Mouse (Mus musculus) MEL (cell line): ENCODE data around the gene Nme9. TPM values are rescaled to one million over a fixed set of nuclear protein-coding genes. Genes with fewer than 3 reads are reported as not detected.

Experiments
- DNase-seq: peaks from one replicate; pipeline ENCODE4 v3.0.0; 2011; ENCODE audit warnings: low read depth, low spot score
- H3K27ac ChIP-seq: 2 replicates; pipeline ENCODE4 v1.5.1; 2012; ENCODE audit warnings: low read depth, mild to moderate bottlenecking, control low read depth, low read length, moderate library complexity; ENCODE audit not compliant: control insufficient read depth
- H3K27me3 ChIP-seq, 2 experiments: fragments of 150-350 bp in 1 of 2; sonication (generic) in 1 of 2; 2 replicates each; pipeline ENCODE4 v1.6.1; 2012; ENCODE audit warnings: low read length in 2 of 2, mild to moderate bottlenecking in 2 of 2, improper control_type of control experiment in 1 of 2, moderate library complexity in 1 of 2; ENCODE audit not compliant: insufficient read depth in 2 of 2, control insufficient read depth in 1 of 2
- H3K36me3 ChIP-seq, 2 experiments: 2 replicates each; pipeline ENCODE4 v1.6.1; 2012 to 2014; ENCODE audit warnings: low read length in 2 of 2, improper control_type of control experiment in 1 of 2, inconsistent platforms in 1 of 2, mild to moderate bottlenecking in 1 of 2; ENCODE audit not compliant: insufficient read depth in 2 of 2, control insufficient read depth in 1 of 2
- H3K4me1 ChIP-seq, 2 experiments: fragments of 150-350 bp in 1 of 2; sonication (generic) in 1 of 2; 2 replicates each; pipeline ENCODE4 v1.6.1; 2012; ENCODE audit warnings: low read length in 2 of 2, improper control_type of control experiment in 1 of 2, mild to moderate bottlenecking in 1 of 2; ENCODE audit not compliant: insufficient read depth in 2 of 2, control insufficient read depth in 1 of 2
- H3K4me3 ChIP-seq, 2 experiments: fragments of 150-350 bp in 1 of 2; sonication (generic) in 1 of 2; 2 replicates each; pipeline ENCODE4 v1.5.1; 2012; ENCODE audit warnings: low read depth in 2 of 2, low read length in 2 of 2, mild to moderate bottlenecking in 2 of 2, moderate library complexity in 2 of 2, control low read depth in 1 of 2, improper control_type of control experiment in 1 of 2; ENCODE audit not compliant: control insufficient read depth in 1 of 2, insufficient read depth in 1 of 2
- H3K79me2 ChIP-seq: 2 replicates; pipeline ENCODE4 v1.6.1; 2012; ENCODE audit warnings: mild to moderate bottlenecking, low read length, moderate library complexity; ENCODE audit not compliant: control insufficient read depth, poor library complexity, insufficient read depth
- H3K9ac ChIP-seq: 2 replicates; pipeline ENCODE4 v1.6.1; 2012; ENCODE audit warnings: low read depth, mild to moderate bottlenecking, control low read depth, low read length, moderate library complexity; ENCODE audit not compliant: control insufficient read depth, poor library complexity, severe bottlenecking
- H3K9me3 ChIP-seq: fragments of 150-350 bp; sonication (generic); replicated peaks from 2 replicates; pipeline ENCODE4 v1.6.1; 2012; ENCODE audit warnings: mild to moderate bottlenecking, low read length, improper control_type of control experiment, moderate library complexity; ENCODE audit not compliant: insufficient read depth
- BHLHE40 ChIP-seq: IDR thresholded peaks from 2 replicates; pipeline ENCODE4 v1.6.1; 2012; ENCODE audit warnings: low read depth, mild to moderate bottlenecking, inconsistent platforms, low read length, improper control_type of control experiment, borderline replicate concordance
- CHD1 ChIP-seq: IDR thresholded peaks from 2 replicates; pipeline ENCODE4 v1.6.1; 2012; ENCODE audit warnings: low read depth, mild to moderate bottlenecking, inconsistent platforms, low read length, improper control_type of control experiment
- CTCF ChIP-seq, 3 experiments: IDR thresholded peaks in 2 of 3; conservative IDR thresholded peaks in 1 of 3; 2 replicates each; pipeline ENCODE4 v1.5.1; 2011 to 2012; ENCODE audit warnings: low read length in 3 of 3, low read depth in 2 of 3, mild to moderate bottlenecking in 2 of 3, improper control_type of control experiment in 1 of 3, inconsistent platforms in 1 of 3, mixed read lengths in 1 of 3, moderate library complexity in 1 of 3; ENCODE audit not compliant: control insufficient read depth in 1 of 3, insufficient read depth in 1 of 3, poor library complexity in 1 of 3, severe bottlenecking in 1 of 3
- ELF1 ChIP-seq: IDR thresholded peaks from 2 replicates; pipeline ENCODE4 v1.6.1; 2014; ENCODE audit warnings: low read depth, mild to moderate bottlenecking, inconsistent platforms, low read length, improper control_type of control experiment, moderate library complexity
- EP300 ChIP-seq, 2 experiments: IDR thresholded peaks; 2 replicates each; pipeline ENCODE4 v1.6.1; 2011; ENCODE audit warnings: improper control_type of control experiment in 2 of 2, low read length in 2 of 2, low read depth in 1 of 2, mild to moderate bottlenecking in 1 of 2
- ETS1 ChIP-seq: IDR thresholded peaks from 2 replicates; pipeline ENCODE4 v1.6.1; 2012; ENCODE audit warnings: low read depth, mild to moderate bottlenecking, inconsistent platforms, low read length, improper control_type of control experiment, moderate library complexity
- GATA1 ChIP-seq: IDR thresholded peaks from 2 replicates; pipeline ENCODE4 v1.6.1; 2011; ENCODE audit warnings: low read depth, low read length, improper control_type of control experiment
- HCFC1 ChIP-seq: IDR thresholded peaks from 2 replicates; pipeline ENCODE4 v1.6.1; 2012; ENCODE audit warnings: low read depth, mild to moderate bottlenecking, inconsistent platforms, low read length, improper control_type of control experiment, moderate library complexity
- KAT2A ChIP-seq: conservative IDR thresholded peaks from 2 replicates; pipeline ENCODE4 v1.6.1; 2012; ENCODE audit warnings: low read depth, low read length, improper control_type of control experiment, inconsistent platforms
- MAFK ChIP-seq: IDR thresholded peaks from 2 replicates; pipeline ENCODE4 v1.6.1; 2011; ENCODE audit warnings: low read depth, mild to moderate bottlenecking, low read length, improper control_type of control experiment, borderline replicate concordance
- MAX ChIP-seq: IDR thresholded peaks from 2 replicates; pipeline ENCODE4 v1.6.1; 2011; ENCODE audit warnings: low read length, improper control_type of control experiment
- MAZ ChIP-seq: IDR thresholded peaks from 2 replicates; pipeline ENCODE4 v1.6.1; 2012; ENCODE audit warnings: low read depth, mild to moderate bottlenecking, inconsistent platforms, low read length, improper control_type of control experiment
- MXI1 ChIP-seq: IDR thresholded peaks from 2 replicates; pipeline ENCODE4 v1.6.1; 2011; ENCODE audit warnings: mild to moderate bottlenecking, low read depth, low read length, improper control_type of control experiment
- MYC ChIP-seq: IDR thresholded peaks from 2 replicates; pipeline ENCODE4 v1.6.1; 2011; ENCODE audit warnings: low read depth, mild to moderate bottlenecking, low read length, improper control_type of control experiment, moderate library complexity
- NELFE ChIP-seq: IDR thresholded peaks from 2 replicates; pipeline ENCODE4 v1.6.1; 2011; ENCODE audit warnings: low read depth, low read length, improper control_type of control experiment
- POLR2A ChIP-seq, 2 experiments: IDR thresholded peaks; 2 replicates each; pipeline ENCODE4 v1.6.1; 2011 to 2012; ENCODE audit warnings: low read length in 2 of 2, mild to moderate bottlenecking in 2 of 2, control low read depth in 1 of 2, improper control_type of control experiment in 1 of 2, low read depth in 1 of 2, moderate library complexity in 1 of 2; ENCODE audit not compliant: control insufficient read depth in 1 of 2, insufficient read depth in 1 of 2, poor library complexity in 1 of 2
- POLR2AphosphoS5 ChIP-seq: IDR thresholded peaks from 2 replicates; pipeline ENCODE4 v1.6.1; 2012; ENCODE audit warnings: low read depth, borderline replicate concordance, mild to moderate bottlenecking, inconsistent platforms, low read length, moderate library complexity, mixed read lengths
- RCOR1 ChIP-seq: IDR thresholded peaks from 2 replicates; pipeline ENCODE4 v1.6.1; 2012; ENCODE audit warnings: low read depth, mild to moderate bottlenecking, inconsistent platforms, low read length, improper control_type of control experiment
- SIN3A ChIP-seq: IDR thresholded peaks from 2 replicates; pipeline ENCODE4 v1.6.1; 2012; ENCODE audit warnings: low read length, improper control_type of control experiment, inconsistent platforms
- SMC3 ChIP-seq: IDR thresholded peaks from 2 replicates; pipeline ENCODE4 v1.6.1; 2011; ENCODE audit warnings: low read depth, low read length, improper control_type of control experiment
- TBP ChIP-seq: IDR thresholded peaks from 2 replicates; pipeline ENCODE4 v1.8.0; 2011; ENCODE audit warnings: low read depth, low read length, improper control_type of control experiment
- TCF12 ChIP-seq: IDR thresholded peaks from 2 replicates; pipeline ENCODE4 v1.6.1; 2014; ENCODE audit warnings: low read depth, mild to moderate bottlenecking, inconsistent platforms, low read length, improper control_type of control experiment, moderate library complexity
- USF1 ChIP-seq: IDR thresholded peaks from 2 replicates; pipeline ENCODE4 v1.6.1; 2014; ENCODE audit warnings: low read depth, mild to moderate bottlenecking, inconsistent platforms, low read length, improper control_type of control experiment, moderate library complexity
- USF2 ChIP-seq, 2 experiments: IDR thresholded peaks; 2 replicates each; pipeline ENCODE4 v1.6.1; 2011 to 2012; ENCODE audit warnings: improper control_type of control experiment in 2 of 2, low read length in 2 of 2, borderline replicate concordance in 1 of 2, inconsistent platforms in 1 of 2, low read depth in 1 of 2, mild to moderate bottlenecking in 1 of 2; ENCODE audit not compliant: insufficient read depth in 1 of 2
- ZC3H11A ChIP-seq: IDR thresholded peaks from 2 replicates; pipeline ENCODE4 v1.6.1; 2012; ENCODE audit warnings: low read depth, mild to moderate bottlenecking, inconsistent platforms, low read length, improper control_type of control experiment
- ZMIZ1 ChIP-seq: IDR thresholded peaks from 2 replicates; pipeline ENCODE4 v1.6.1; 2012; ENCODE audit warnings: low read depth, mild to moderate bottlenecking, inconsistent platforms, low read length, improper control_type of control experiment, moderate library complexity
- ZNF384 ChIP-seq: IDR thresholded peaks from 2 replicates; pipeline ENCODE4 v1.6.1; 2012; ENCODE audit warnings: low read depth, mild to moderate bottlenecking, inconsistent platforms, low read length, improper control_type of control experiment
- polyA plus RNA-seq, 2 experiments: library from polyadenylated mRNA; stranded (reverse) in 1 of 2; unstranded in 1 of 2; fragments of >175 nt in 1 of 2; fragments of >200 nt in 1 of 2; gene quantifications; 2 replicates each; pipeline versions ENCODE4 v1.2.1 to v1.2.4; 2012; ENCODE audit warnings: low replicate concordance in 2 of 2, low read depth in 1 of 2; ENCODE audit not compliant: insufficient read length in 2 of 2, insufficient read depth in 1 of 2, missing spikeins in 1 of 2
- total RNA-seq: library from RNA; depleted of rRNA; stranded (reverse); fragments of 300-350 nt; gene quantifications from 2 replicates; pipeline ENCODE4 v1.2.3, GENCODE M21; 2012

Gene Nme9
- total and polyA plus RNA-seq, 3 experiments = 0.40 to 0.92 TPM; not detected in 1

GRCm38 (mm10) chr9:99470347-99471092 is 19.2 kb downstream of the Nme9 start:
- H3K9ac ChIP-seq = peak overlapping the region; percentile 42
- H3K9me3 ChIP-seq = no peaks in the 10 kb centered on the region
- H3K4me3 ChIP-seq = peak overlapping the region; percentile 52 to 53
- peak; percentile 74 for TF ChIP-seq TBP
- no peak for TF ChIP-seq MYC
- TF ChIP-seq SMC3 = no peak
- no peak for TF ChIP-seq ZC3H11A
- no peak for TF ChIP-seq MAX
- TF ChIP-seq BHLHE40 = no peak
- TF ChIP-seq ELF1 = peak; percentile 52; the same call in 1 of the 2 replicates
- TF ChIP-seq POLR2AphosphoS5 = no peak
- TF ChIP-seq SIN3A = peak; percentile 47; the same call in 1 of the 2 replicates
- TF ChIP-seq POLR2A (IDR thresholded peaks at IDR 0.05; ENCODE audit: control insufficient read depth in 1 of 2, insufficient read depth in 1 of 2, low read depth in 1 of 2, low read length in 2 of 2, poor library complexity in 1 of 2) = peak in 1 of 2 experiments; percentile 32; a peak in 1 of 4 replicates
- peak; percentile 71 for TF ChIP-seq GATA1
- no peak for TF ChIP-seq CHD1
- TF ChIP-seq NELFE = peak; percentile 47; the same call in 1 of the 2 replicates
- TF ChIP-seq USF1 = no peak
- 0 out of 2 replicates have a peak, but pooled peaks have one; percentile 36 for TF ChIP-seq ZMIZ1
- TF ChIP-seq USF2 (IDR thresholded peaks at IDR 0.05; ENCODE audit: borderline replicate concordance in 1 of 2, insufficient read depth in 1 of 2, low read depth in 1 of 2, low read length in 2 of 2) = no peak
- TF ChIP-seq MAFK = no peak
- TF ChIP-seq MXI1 = peak; percentile 53; the same call in 1 of the 2 replicates
- peak; percentile 45 to 62; a peak in 2 of 4 replicates for TF ChIP-seq EP300 (IDR thresholded peaks at IDR 0.05; ENCODE audit: low read depth in 1 of 2, low read length in 2 of 2)
- peak; percentile 30; the same call in 1 of the 2 replicates for TF ChIP-seq ETS1
- no peak for TF ChIP-seq CTCF (IDR thresholded peaks at IDR 0.05 in 2 of 3, conservative IDR thresholded peaks at IDR 0.05 in 1 of 3; ENCODE audit: control insufficient read depth in 1 of 3, insufficient read depth in 1 of 3, low read depth in 2 of 3, low read length in 3 of 3, poor library complexity in 1 of 3, severe bottlenecking in 1 of 3)
- no peak for TF ChIP-seq RCOR1
- TF ChIP-seq TCF12 = 0 out of 2 replicates have a peak, but pooled peaks have one; percentile 46
- TF ChIP-seq HCFC1 = 0 out of 2 replicates have a peak, but pooled peaks have one; percentile 38
- TF ChIP-seq KAT2A = no peak
- TF ChIP-seq ZNF384 = no peak; the same call in 1 of the 2 replicates
- TF ChIP-seq MAZ = no peak
- TF ChIP-seq, all 39 proteins: peak for 12
- Histone ChIP-seq H3K4me1 (peaks cover 5 to 13% of the 10 kb centered on the region in 2 experiments; a peak in 3 of 4 replicates), H3K36me3 (peaks cover 0 to 4% of the 10 kb centered on the region in 2 experiments; a peak in 1 of 4 replicates), H3K27ac (peak overlapping the region; percentile 67), H3K79me2 (no peaks in the 10 kb centered on the region), H3K27me3 (no peaks in the 10 kb centered on the region)
- DNase-seq = peak; percentile 83
